Mouse (Mus musculus): ENCODE results near the gene Plxdc2.

Gene Plxdc2

GRCm38 (mm10) chr2:16571169-16571751, 215.2 kb downstream of the Plxdc2 start:
- peak; percentile 8 for DNase-seq

- no peak for DNase-seq
Observed at GRCm38 (mm10) chr2:16576566-16576965, 220.5 kb downstream of the Plxdc2 start.

- no peak for DNase-seq
Observed at GRCm38 (mm10) chr2:16578153-16578552, 222.0 kb downstream of the Plxdc2 start.

GRCm38 (mm10) chr2:16588546-16588945, 232.4 kb downstream of the Plxdc2 start:
- DNase-seq: no peak

- no peak for DNase-seq
Observed at GRCm38 (mm10) chr2:16595451-16595850, 239.3 kb downstream of the Plxdc2 start.

- no peak for DNase-seq
Observed at GRCm38 (mm10) chr2:16598231-16598630, 242.1 kb downstream of the Plxdc2 start.

- DNase-seq: no peak
Observed at GRCm38 (mm10) chr2:16604291-16604690, 248.2 kb downstream of the Plxdc2 start.

- no peak for DNase-seq
Observed at GRCm38 (mm10) chr2:16607792-16608586, 251.9 kb downstream of the Plxdc2 start.

- DNase-seq: no peak
Observed at GRCm38 (mm10) chr2:16642061-16642460, 286.0 kb downstream of the Plxdc2 start.

- DNase-seq: no peak
Observed at GRCm38 (mm10) chr2:16651713-16652112, 295.6 kb downstream of the Plxdc2 start.

GRCm38 (mm10) chr2:16664516-16664915, 308.4 kb downstream of the Plxdc2 start:
- no peak for DNase-seq

GRCm38 (mm10) chr2:16668391-16668790, 312.3 kb downstream of the Plxdc2 start:
- peak; percentile 20 for DNase-seq

GRCm38 (mm10) chr2:16682905-16683304, 326.8 kb downstream of the Plxdc2 start:
- no peak for DNase-seq

GRCm38 (mm10) chr2:16683739-16684138, 327.6 kb downstream of the Plxdc2 start:
- DNase-seq: no peak

GRCm38 (mm10) chr2:16684529-16684928, 328.4 kb downstream of the Plxdc2 start:
- DNase-seq: no peak

GRCm38 (mm10) chr2:16696390-16696789, 340.3 kb downstream of the Plxdc2 start:
- DNase-seq: peak; percentile 28

- DNase-seq: no peak
Observed at GRCm38 (mm10) chr2:16697181-16697580, 341.1 kb downstream of the Plxdc2 start.

GRCm38 (mm10) chr2:16706227-16706626, 350.1 kb downstream of the Plxdc2 start:
- DNase-seq: no peak

GRCm38 (mm10) chr2:16709885-16710284, 353.8 kb downstream of the Plxdc2 start:
- DNase-seq: peak; percentile 25

GRCm38 (mm10) chr2:16731033-16731432, 374.9 kb downstream of the Plxdc2 start:
- DNase-seq: no peak

- DNase-seq: no peak
Observed at GRCm38 (mm10) chr2:16734381-16734780, 378.3 kb downstream of the Plxdc2 start.

- DNase-seq: no peak
Observed at GRCm38 (mm10) chr2:16738241-16738640, 382.1 kb downstream of the Plxdc2 start.

- DNase-seq: no peak
Observed at GRCm38 (mm10) chr2:16741813-16742212, 385.7 kb downstream of the Plxdc2 start.

GRCm38 (mm10) chr2:16743568-16743967, 387.5 kb downstream of the Plxdc2 start:
- DNase-seq: no peak
